Mouse (Mus musculus) gonadal fat pad, adult 2 months (tissue): Measurements from ENCODE around the gene Nek8. TPM values are rescaled to one million over a fixed set of nuclear protein-coding genes. Genes with fewer than 3 reads are reported as not detected.

Experiments
- DNase-seq: peaks from one replicate; pipeline ENCODE4 v3.0.0-alpha.2; 2012; ENCODE audit warnings: low read depth
- polyA plus RNA-seq: library from polyadenylated mRNA; depleted of rRNA; stranded (reverse); fragments of >200 nt; gene quantifications from 2 replicates; pipeline ENCODE4 v1.2.3, GENCODE M21; 2012

Gene Nek8
- polyA plus RNA-seq, 1 experiment: 19.3 TPM

DNA sequence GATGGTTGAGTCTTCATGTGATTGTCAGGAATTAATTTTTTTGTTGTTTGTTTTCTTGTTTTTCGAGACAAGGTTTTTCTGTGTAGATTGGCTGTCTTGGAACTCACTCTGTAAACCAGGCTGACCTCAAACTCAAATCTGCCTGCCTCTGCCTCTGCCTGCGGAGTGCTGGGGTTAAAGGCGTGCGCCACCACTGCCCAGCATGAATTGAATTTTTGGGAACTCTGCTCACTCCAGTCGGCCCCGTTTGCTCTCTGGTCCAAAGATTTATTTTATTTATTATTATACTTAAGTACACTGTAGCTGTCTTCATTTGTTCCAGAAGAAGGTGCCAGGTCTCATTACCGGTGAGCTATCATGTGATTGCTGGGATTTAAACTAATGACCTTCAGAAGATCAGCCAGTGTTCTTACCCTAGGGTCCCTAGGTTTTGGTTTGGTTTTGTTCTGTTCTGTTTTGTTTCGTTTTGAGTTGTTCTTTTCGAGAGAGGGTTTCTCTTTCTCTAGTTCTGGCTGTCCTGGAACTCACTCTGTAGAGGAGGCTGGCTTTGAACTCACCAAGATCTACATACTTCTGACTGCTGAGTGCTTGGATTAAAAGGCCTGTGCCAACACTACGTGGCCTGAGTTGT is 7.5 kb upstream of the Nek8 start:
- no peak for DNase-seq

DNA sequence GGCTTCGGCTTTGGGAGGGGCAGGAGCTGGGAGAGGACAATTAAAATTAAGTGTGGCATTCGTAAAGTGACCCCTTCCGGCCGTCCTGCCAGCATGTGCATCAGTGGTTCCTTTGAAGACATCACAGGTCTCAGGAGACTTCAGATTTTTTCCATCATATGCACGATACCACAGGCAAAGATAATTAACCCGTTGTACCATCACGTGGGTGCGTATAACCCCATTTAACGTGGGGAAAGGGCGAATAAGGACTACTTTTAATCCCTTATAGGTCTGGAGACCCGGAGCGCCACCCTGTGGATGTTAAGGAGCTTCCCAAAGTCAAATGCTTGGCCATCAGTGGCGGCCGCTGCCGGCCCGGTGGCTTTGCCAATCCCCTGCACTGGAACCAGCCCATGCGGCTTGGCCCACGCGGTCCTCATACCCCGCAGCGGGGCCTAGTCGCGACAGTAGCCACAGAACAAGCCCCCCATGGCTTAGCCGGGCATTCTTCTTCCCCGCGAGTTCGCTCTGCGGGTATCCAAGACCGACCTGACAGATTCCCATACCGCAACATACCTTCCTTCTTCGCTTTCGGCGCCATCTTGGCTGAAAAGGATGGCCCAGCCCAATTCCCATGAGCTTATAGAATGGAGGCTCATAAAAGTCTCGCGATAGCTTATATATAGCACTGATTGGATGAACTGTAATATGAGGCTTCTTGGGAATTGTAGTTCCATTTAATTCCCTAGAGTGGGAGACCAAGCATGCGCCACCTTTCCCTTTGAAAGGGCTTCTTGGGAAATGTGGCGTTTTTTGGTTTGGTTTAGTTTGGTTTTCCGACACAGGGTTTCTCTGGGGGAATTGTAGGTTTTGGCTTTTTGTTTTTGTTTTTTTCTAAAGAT is 6.7 kb upstream of the Nek8 start, which contains the start of gene Rpl23a:
TSS of gene Rpl23a (minus strand) at position 624 of the 884 bp plus-strand sequence.
- no peak for DNase-seq

DNA sequence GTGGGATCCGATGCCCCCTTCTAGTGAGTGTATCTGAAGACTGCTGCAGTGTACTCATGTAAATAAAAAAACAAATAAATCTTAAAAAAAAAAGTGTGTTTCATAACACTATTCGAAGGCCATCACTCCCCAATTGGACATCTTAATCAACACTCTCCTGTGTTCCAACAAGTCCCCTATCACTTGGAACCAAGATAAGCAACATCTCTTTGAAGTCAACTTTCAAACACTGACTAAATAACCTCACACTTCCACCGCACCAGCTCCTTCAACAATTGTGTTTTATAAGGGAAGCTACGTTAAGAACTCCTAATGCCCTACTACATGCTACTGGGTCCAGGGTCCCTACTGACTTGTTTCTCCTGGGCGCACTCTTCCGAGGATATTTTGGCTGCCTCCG is 6.0 kb upstream of the Nek8 start:
- DNase-seq: no peak

DNA sequence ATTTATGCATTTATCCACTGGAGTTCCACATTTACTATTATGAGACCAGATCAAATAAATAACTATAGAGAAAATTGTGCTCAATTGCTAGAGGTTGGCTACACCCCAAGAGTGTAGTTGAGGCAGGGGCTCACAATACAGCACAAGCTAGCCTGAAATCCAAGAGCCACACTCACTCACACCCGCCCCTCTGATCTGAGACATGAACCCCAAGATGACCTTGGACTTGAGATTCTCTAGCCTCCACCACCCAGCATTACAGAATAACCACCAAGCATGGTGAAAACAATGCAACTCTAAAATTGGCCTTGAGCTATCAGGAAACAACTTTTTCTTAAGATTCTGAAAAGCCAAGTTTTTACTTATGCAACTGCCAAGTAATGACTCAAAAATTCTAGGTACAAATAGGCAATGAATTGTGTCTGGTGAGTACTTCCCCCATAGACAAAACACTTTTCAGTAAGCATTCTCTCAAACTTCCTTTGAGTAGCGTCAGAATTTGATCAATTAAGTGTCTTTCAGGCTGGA is 5.4 kb upstream of the Nek8 start:
- no peak for DNase-seq

DNA sequence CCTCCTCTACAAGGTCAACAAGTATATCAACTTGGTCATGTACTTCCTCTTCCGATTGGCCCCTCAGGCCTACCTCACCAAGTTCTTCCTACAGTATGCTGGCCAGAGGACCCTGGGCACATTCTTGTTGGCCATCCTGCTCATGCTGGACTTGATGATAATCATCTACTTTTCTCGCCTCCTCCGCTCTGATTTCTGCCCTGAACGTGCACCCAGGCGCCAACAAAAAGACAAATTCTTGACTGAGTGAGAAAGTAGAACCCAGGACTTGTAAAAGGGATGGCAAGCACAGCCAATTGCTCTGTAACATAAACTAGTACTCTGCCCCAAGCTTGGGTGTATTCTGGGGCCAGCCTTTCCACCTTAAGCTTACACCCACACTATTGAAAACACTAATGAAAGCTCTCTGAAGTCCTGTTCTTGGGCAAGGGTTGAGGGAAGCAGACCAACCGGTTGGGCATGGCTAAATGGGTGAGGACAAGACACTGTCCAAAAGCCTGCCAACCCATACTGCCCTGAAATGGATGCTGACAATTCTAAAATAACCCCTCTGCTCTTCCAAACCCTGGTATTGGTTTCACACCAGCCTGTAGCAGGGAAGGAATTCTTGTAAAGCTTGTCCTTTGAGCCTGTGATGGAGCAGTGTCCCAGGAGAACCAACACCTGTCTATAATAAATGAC is 3.7 kb upstream of the Nek8 start:
- no peak for DNase-seq

DNA sequence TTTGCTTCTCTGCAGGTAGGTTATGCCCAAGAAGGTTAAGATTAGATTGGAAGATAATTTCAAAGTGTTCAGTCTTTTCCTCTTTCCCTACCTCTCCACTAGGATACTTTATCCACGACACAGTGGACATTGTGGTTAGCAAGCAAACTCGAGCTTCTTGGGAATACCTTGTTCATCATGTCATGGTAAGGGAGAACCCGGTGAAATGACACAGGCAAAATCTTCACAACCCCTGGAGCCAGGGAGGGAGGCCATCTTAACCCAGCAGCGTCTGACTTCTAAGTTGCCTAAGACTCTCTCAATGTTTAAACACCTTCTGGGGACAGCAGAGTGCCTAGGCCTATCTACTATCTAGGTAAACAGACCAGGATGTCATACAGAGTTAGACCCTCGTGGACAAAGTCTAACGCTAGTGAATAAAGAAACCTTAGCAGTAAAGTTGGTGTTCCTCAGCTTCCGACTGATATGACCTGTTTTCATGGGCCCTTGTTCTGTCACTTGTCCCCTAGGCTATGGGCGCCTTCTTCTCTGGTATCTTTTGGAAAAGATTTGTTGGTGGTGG is 3.0 kb upstream of the Nek8 start:
- DNase-seq: no peak

DNA sequence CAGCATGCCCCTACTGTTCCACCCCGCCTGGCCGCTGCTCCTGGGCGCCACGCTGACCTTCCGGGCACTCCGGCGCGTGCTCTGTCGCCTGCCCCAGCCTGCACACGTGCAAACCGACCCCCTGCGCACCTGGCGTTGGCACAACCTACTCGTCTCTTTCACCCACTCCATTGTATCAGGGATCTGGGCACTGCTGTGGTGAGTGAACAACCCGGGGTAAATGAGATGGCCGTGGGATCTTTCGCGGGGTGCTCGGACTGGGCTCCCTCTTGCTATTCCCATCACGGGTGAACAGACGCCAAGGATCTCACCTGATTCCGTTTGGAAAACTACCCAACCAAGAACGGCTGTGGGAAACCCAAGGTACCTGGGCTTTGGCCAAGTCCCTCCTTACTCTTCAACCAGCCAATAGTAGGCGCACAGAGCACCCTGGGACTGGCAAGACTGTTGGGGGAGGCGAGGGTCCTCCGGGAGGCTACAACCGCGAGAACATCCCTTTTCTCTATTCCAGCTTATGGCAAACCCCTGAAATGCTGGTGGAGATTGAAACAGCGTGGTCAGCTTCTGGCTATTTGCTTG is 2.5 kb upstream of the Nek8 start:
- DNase-seq: no peak

DNA sequence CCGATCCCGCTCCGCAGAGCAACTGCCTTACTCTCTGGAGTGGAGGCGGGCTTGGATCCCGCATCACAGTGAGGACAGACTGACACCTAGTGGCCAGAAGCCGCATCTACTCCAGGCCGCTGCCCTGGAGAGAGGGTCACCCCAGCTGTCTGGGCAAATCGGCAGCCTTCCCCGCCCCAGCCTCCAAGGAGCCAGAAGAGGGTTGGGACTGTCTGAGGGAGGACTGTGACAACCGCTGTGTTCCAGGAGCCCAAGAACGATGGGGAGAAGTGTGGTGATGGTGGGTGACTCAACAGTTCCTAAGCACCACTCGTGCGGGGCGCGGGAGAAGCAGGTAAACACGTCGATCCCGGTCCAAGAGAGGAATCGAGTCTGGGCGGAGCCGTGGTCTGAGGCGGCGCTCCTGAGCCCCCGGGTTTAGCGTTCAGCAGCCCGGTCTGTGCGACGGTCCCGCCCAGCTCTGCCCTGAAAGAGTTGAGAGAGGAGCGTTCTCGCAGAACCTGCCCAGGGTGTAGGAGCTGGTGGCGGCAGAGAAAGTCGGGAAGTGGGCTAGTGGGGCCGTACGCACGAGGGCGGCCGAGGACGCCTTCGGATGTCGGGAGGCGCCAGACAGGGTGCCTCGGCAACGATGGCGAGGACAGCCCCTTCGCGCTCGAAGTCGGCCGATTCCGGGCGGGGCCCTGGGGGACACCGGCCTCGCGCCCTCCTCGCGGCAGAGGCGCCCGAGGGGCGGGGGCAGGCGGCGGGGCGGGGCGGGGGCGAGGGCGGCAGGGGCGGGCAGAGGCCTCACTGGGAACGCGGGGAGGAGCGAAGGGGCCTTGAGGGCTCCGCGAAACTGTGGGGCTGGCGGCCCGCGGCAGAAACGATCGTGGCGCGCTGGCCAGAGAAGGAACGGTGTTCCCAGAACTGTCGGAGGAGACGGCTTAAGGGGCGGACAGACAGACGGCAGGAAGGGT is 1.7 kb upstream of the Nek8 start:
- DNase-seq: no peak

DNA sequence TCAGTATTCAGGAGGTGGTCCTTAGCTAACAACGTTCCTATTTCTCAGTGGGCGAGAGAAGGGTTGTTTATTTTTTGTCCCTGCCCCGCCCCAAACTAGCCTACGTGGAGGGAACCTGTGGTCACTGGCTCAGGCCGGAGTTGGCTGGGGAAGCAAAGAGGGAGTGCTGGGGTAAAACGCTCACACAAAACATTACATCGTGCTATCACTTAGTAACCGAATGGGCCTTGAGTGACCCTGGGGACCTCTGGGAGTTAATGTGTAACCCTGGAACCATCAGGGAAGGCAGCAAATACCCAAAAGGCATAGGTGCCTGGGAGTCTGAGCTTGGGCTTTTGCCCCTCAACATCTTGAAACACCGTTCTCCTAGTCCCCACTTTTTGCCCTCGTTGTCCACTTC is 962 bp upstream of the Nek8 start:
- no peak for DNase-seq

DNA sequence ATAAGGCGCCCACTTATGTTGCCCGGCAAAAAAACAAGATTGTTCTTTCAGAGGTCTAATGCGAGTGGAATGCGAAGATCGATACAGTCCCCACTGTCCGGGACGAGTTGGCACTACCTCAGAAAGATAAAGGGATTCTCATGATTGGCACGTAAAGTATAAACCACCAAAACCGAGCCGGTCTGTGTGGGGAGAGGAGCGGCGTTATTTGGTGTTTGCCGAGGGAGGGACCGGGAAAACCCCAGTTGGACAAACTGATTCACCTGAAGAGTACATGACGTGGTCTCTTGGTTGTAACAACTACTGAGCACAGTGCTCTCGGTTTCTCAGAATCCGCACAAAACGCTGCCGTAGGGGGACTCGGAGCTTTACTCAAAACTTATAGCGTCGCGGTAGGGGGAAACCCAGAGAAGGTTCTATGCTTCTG is 443 bp upstream of the Nek8 start:
- DNase-seq: no peak

DNA sequence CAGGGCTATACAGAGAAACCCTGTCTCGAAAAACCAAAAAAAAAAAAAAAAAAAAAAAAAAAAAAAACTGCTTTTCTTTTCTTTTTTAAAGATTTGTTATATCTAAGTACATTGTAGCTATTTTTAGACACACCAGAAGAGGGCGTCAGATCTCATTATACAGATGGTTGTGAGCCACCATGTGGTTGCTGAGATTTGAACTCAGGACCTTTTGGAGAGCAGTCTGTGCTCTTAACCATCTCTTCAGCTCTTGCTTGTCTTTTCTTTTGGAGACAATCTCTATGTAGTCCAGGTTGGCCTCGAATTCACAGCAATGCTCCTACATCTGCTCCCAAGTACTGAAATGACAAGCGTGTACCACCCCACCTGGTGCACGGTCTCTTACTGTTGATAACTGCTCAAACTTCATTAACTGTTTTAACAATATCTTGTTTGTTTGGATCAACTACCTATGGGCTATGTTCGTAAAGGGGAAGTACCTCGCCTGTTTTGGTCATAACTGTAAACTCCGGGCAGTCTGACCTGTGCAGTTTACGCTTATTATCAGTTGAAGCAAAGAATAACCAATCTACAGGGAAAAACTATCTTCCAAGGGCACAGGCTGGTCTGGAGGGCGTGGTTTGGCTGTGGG is 589 bp downstream of the Nek8 start:
- no peak for DNase-seq

DNA sequence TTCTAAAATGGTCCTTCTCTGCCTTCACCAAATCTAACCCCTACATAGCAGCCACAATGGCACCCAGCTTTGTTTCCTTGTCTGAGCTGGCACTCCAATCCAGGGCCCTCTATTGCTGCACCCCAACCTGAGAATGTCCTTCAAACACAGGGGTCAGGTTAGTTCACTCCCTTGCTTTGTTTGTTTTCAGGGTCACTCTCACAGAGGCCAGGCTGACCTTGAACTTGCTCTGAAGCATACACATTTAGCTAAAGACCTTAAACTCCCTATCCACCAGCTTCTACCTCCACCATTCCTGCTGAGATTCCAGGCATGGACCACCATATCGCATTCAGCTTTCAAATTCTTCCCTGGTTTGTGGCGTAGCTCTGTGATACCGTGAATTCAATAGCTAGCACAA is 2.0 kb downstream of the Nek8 start:
- no peak for DNase-seq

DNA sequence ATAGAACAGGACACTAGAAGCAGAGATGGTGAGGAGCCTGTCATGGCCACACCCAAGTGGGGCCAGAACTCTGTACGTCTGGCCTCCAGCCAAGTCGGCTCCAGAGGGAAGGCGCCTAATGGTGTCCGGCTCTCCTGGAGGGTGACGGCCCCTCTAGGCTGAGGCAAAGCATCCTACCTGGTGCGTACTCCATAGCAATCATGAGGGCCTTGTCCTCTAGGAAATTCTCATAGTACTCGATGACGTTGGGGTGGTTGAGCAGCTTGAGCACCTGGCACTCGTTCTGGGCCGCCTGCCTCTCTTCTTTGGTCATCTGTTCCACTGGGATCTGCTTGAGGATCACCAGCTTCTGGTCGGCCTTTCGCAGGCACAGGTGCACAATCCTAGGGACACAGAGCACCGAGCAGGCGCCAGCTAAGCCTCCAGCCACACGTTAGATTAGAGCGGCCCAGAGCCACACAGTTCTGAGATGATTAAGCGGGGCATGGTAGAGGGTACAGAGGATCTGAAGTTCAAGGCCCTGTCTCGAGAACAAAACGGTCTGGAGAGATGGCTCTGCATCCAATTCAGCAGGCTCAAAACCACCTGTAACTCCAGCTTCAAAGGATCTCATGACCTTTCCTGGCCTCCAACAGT is 3.6 kb downstream of the Nek8 start:
- DNase-seq: no peak

DNA sequence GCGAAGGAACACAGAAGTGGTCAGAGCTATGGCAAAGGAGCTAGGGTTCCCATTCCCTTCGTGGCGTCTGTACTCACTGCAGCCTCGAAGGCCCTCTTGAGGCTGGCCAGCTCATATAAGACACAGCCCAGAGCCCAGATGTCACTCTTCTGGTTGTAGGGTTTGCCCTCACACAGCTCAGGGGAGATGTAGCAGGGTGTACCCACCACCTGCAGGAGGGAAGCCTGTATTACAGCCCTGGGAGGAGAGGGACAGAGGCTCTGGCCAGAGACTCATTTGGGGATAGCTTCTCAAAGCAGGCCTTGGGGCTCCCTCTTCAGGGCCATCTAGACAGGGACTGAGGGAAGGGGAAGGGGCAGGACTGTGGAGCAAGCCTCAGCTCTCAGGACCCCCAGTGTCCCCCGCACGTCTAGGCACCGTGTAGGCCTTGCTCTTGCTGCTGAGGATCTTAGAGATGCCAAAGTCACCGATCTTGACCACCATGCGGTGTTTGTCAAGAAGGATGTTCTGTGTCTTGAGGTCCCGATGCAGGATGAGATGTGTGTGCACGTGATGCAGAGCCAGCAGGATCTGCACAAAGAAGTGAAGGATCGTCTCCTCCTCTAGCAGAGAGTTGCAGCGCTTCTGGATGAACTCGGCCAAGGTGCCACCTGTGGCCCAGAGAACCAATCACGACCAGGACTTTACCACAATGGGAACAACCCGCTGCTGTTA is 4.3 kb downstream of the Nek8 start:
- DNase-seq: no peak

DNA sequence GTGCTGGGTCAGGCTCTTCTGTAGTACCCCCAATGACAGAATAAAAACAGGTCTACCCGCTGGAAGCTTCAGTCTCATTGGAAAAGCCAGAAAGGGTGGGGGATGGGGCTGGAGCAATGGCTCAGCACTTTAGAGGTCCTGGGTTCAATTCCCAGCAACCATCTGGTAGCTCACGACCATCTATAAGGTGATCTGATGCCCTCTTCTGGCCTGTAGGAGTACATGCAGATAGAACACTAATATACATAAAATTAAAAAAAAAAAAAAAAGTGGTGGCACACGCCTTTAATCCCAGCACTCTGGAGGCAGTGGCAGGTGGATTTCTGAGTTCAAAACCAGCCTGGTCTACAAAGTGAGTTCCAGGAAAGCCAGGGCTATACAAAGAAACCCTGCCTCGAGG is 5.1 kb downstream of the Nek8 start:
- DNase-seq: no peak

DNA sequence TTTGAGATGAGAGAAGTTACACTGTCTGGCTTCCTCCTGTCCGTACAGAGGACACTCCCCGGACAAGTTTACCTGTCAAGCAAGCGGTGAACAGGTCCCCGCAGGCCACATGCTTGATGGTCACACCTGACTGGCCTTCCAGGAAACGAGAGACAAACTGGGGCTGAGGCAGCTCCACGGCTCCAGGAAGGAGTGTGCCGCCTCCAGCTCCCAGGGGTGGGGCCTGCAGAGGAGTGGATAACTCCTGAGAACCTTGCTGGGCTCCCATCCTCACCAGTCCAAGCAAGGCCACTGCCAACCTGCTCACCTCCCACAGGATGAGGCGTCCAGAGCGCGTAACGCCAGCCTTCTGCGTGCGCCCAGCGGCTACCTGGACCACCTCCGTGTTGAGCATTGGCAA is 6.2 kb downstream of the Nek8 start:
- no peak for DNase-seq

DNA sequence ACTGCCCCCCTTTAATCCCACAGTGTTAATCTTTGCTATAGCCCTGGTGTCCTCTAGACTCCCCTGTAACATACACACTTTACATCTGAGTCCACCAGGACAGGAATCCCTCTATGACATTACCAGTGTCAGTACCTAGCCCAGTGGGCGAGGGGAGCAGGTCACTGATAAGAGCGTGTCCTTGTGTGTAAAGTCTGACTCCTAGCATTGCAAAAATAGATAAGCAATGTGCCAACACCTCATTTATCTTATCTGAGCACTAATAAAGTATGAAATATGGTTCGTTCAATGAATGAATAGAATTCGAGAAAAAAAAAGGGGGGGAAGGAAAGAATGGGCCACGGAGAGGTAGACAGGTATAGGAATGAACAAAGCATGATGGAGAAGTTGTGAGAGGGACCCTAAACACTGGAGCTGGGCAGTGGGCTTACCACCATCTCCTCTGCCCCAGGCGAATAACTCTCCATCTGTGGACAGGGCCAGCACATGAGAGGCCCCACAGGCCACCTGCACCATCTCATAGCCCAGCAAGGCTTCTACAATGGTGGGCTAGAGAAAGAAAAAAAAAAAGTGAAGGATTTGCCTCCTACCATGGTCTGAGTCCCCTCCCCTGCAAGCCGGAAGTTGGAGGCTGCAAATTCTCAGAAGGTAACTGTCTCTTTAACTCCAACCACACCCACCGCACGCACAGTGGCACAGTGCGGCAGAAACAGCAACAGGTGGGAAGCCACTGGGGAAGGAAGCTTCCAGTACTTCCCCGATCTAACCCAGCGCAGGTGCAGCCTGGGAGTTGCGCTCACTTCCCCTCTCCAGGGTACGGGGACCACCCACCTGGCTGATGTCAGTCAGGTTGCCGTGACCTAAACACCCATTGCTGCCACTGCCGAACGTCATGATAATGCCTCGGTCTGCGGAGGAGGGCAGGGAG is 7.7 kb downstream of the Nek8 start:
- no peak for DNase-seq
